ENCODE assay signal across 8 mouse cellular contexts in genomic region chr16:38903020-38903419, GRCm38 (mm10). TPM values are rescaled to one million over a fixed set of nuclear protein-coding genes. Genes with fewer than 3 reads are reported as not detected.
DNase-seq lines count a peak whose midpoint lies in the region; ATAC-seq lines count a peak whose summit lies in the region.
"Had no signal": no experiment of that assay in that cellular context is flagged by ENCODE, and none has a peak within 500 bp of the region (broad histone marks: within the 10 kb centered on the region; RNA-seq: fewer than 3 reads in every experiment).

No protein-coding gene starts in this region.

- H3K9ac ChIP-seq in kidney, embryonic 15.5 days = no peak overlapping the region
- H3K9ac ChIP-seq in embryonic facial prominence, embryonic 14.5 days (ENCODE audit: low read depth, low read length) = no peak overlapping the region
- no peak overlapping the region; the same call in 1 of the 2 replicates for H3K9ac ChIP-seq in hindbrain, embryonic 12.5 days
- H3K9ac ChIP-seq in midbrain, embryonic 16.5 days (ENCODE audit: low read depth, low read length) = no peak overlapping the region

- H3K9me3 ChIP-seq in kidney, embryonic 15.5 days (replicated peaks) = no peaks in the 10 kb centered on the region
- H3K9me3 ChIP-seq in embryonic facial prominence, embryonic 14.5 days (ENCODE audit: control insufficient read depth, low read length) = no peaks in the 10 kb centered on the region
- no peaks in the 10 kb centered on the region for H3K9me3 ChIP-seq in hindbrain, embryonic 12.5 days (replicated peaks)
- no peaks in the 10 kb centered on the region for H3K9me3 ChIP-seq in midbrain, embryonic 16.5 days (replicated peaks; ENCODE audit: control insufficient read depth, low read length, poor library complexity, severe bottlenecking)

- H3K4me1 ChIP-seq in kidney, embryonic 15.5 days = no peaks in the 10 kb centered on the region
- no peaks in the 10 kb centered on the region for H3K4me1 ChIP-seq in embryonic facial prominence, embryonic 14.5 days (ENCODE audit: control insufficient read depth, insufficient read depth, low read length)
- H3K4me1 ChIP-seq in hindbrain, embryonic 12.5 days = peaks cover 5% of the 10 kb centered on the region
- no peaks in the 10 kb centered on the region for H3K4me1 ChIP-seq in midbrain, embryonic 16.5 days (ENCODE audit: control insufficient read depth, insufficient read depth, low read length)

- no peak for ATAC-seq in kidney, embryonic 15.5 days (replicated peaks; ENCODE audit: low FRiP score)
- no peak for ATAC-seq in embryonic facial prominence, embryonic 14.5 days (ENCODE audit: low read depth)
- ATAC-seq in hindbrain, embryonic 12.5 days (ENCODE audit: low FRiP score) = no peak
- no peak for ATAC-seq in midbrain, embryonic 16.5 days

- no peak overlapping the region for H3K27ac ChIP-seq in kidney, embryonic 15.5 days
- no peak overlapping the region for H3K27ac ChIP-seq in embryonic facial prominence, embryonic 14.5 days (replicated peaks; ENCODE audit: low read depth, low read length)
- H3K27ac ChIP-seq in hindbrain, embryonic 12.5 days = no peak overlapping the region
- no peak overlapping the region for H3K27ac ChIP-seq in midbrain, embryonic 16.5 days (ENCODE audit: low read length)

- 0 out of 2 replicates have a peak overlapping the region, but pooled peaks have one; percentile 55 for H3K4me3 ChIP-seq in kidney, embryonic 15.5 days (replicated peaks)
- H3K4me3 ChIP-seq in embryonic facial prominence, embryonic 14.5 days (ENCODE audit: low read depth, low read length) = peak overlapping the region; percentile 69
- H3K4me3 ChIP-seq in hindbrain, embryonic 12.5 days = peak overlapping the region; percentile 74
- H3K4me3 ChIP-seq in midbrain, embryonic 16.5 days (ENCODE audit: low read depth, low read length) = peak overlapping the region; percentile 18; the same call in 1 of the 2 replicates

- no peak for DNase-seq in kidney, adult 9 months
- no peak for DNase-seq in embryonic facial prominence, embryonic 14.5 days (ENCODE audit: low spot score)
- DNase-seq in spleen, postnatal 4 days (ENCODE audit: low spot score in 2 of 2) = no peak
- no peak for DNase-seq in Muller cell, postnatal 12 days (ENCODE audit: inconsistent ontology term)
- DNase-seq: spleen, adult 18-20 months had no signal

- peaks cover 64% of the 10 kb centered on the region for H3K27me3 ChIP-seq in kidney, embryonic 15.5 days
- H3K27me3 ChIP-seq in embryonic facial prominence, embryonic 14.5 days (replicated peaks; ENCODE audit: control insufficient read depth, insufficient read depth, low read length) = peaks cover 40% of the 10 kb centered on the region
- peaks cover 12% of the 10 kb centered on the region; the same call in 1 of the 2 replicates for H3K27me3 ChIP-seq in hindbrain, embryonic 12.5 days
- H3K27me3 ChIP-seq in midbrain, embryonic 16.5 days (ENCODE audit: control insufficient read depth, insufficient read depth, low read depth, low read length) = peaks cover 3% of the 10 kb centered on the region

- H3K4me2 ChIP-seq in kidney, embryonic 15.5 days = peak overlapping the region; percentile 81
- peak overlapping the region; percentile 97; the same call in 1 of the 2 replicates for H3K4me2 ChIP-seq in embryonic facial prominence, embryonic 14.5 days (ENCODE audit: low read depth, low read length)
- H3K4me2 ChIP-seq in hindbrain, embryonic 12.5 days (replicated peaks) = peak overlapping the region; percentile 87
- H3K4me2 ChIP-seq in midbrain, embryonic 16.5 days (ENCODE audit: low read length) = peak overlapping the region; percentile 95

- 31% methylated on average over 4 of the region's 4 CpGs for WGBS in kidney, embryonic 15.5 days
- WGBS in embryonic facial prominence, embryonic 14.5 days = 40% methylated on average over 4 of the region's 4 CpGs
- 42% methylated on average over 4 of the region's 4 CpGs for WGBS in hindbrain, embryonic 12.5 days
- 42% methylated on average over 4 of the region's 4 CpGs for WGBS in midbrain, embryonic 16.5 days

- H3K36me3 ChIP-seq in kidney, embryonic 15.5 days = no peaks in the 10 kb centered on the region
- no peaks in the 10 kb centered on the region for H3K36me3 ChIP-seq in embryonic facial prominence, embryonic 14.5 days (ENCODE audit: control insufficient read depth, insufficient read depth, low read length)
- H3K36me3 ChIP-seq in hindbrain, embryonic 12.5 days = no peaks in the 10 kb centered on the region
- H3K36me3 ChIP-seq in midbrain, embryonic 16.5 days (ENCODE audit: control insufficient read depth, insufficient read depth, low read length) = no peaks in the 10 kb centered on the region

RNA-seq across cellular contexts. Expression of gene Igsf11, which starts 10.5 kb away (rescaled TPM):
- 2.1 and 2.6 TPM in 2 replicates for polyA plus RNA-seq in kidney, embryonic 15.5 days (2015; fragmentation: Nextera tagmentation; extraction: Ambion mirVana)
- 0.83 and 0.89 TPM in 2 replicates for polyA plus RNA-seq in embryonic facial prominence, embryonic 14.5 days (2014; fragmentation: Nextera tagmentation; extraction: Ambion mirVana)
- polyA plus RNA-seq in hindbrain, embryonic 12.5 days (2016; fragmentation: Nextera tagmentation; extraction: Ambion mirVana) = 4.9 and 5.0 TPM in 2 replicates
- 2.0 and 3.2 TPM in 2 replicates for polyA plus RNA-seq in midbrain, embryonic 16.5 days (2015; fragmentation: Nextera tagmentation; extraction: Ambion mirVana)

Comparison
In these comparisons a context has a peak if more than half of its experiments do, and no peak if none do; other contexts are left out.
1. H3K4me3 ChIP-seq: peak in every context shown above with its lines; median percentile 74 in hindbrain, embryonic 12.5 days; 69 in embryonic facial prominence, embryonic 14.5 days; 55 in kidney, embryonic 15.5 days; 18 in midbrain, embryonic 16.5 days.